ENCODE assay signal across 11 mouse cellular contexts in the genomic region with DNA sequence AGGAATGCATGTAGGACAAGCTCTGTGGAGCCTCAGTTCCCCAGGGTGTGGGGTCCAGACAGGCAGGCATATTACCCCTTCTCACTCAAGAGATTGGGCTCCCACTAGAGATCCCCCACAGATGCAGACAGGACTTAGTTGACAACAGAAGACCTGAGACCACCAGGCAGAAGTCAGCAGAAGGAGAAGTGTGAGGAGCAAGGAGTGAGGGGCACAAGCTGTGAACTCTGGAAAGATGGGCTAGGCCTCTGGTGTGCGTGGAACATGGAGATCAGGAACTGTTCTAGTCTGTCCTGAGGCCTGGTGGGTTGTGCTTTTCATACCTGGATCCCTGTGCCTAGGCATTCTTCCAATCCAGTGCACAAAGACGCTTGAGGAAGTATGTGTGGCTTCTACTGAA.
"Had no signal": no experiment of that assay in that cellular context is flagged by ENCODE, and none has a peak within 500 bp of the region (broad histone marks: within the 10 kb centered on the region; RNA-seq: fewer than 3 reads in every experiment).

No protein-coding gene starts in this region.

- H3K9ac ChIP-seq: limb, embryonic 15.5 days; liver, embryonic 13.5 days had no signal

- H3K36me3 ChIP-seq: limb, embryonic 15.5 days; liver, embryonic 13.5 days had no signal

- DNase-seq: kidney, adult 9 months; kidney, postnatal 14 days; kidney, postnatal 4 days; liver, embryonic 13.5 days; lung, adult 2 months; lung, postnatal 14 days; lung, postnatal 4 days; midbrain, embryonic 14.5 days; thymus, postnatal 25 days had no signal

- H3K4me3 ChIP-seq: limb, embryonic 15.5 days; liver, embryonic 13.5 days had no signal

- H3K9me3 ChIP-seq: limb, embryonic 15.5 days; liver, embryonic 13.5 days had no signal

- H3K4me1 ChIP-seq: limb, embryonic 15.5 days had no signal

- H3K4me2 ChIP-seq: limb, embryonic 15.5 days; liver, embryonic 13.5 days; midbrain, embryonic 11.5 days had no signal

- H3K27ac ChIP-seq: limb, embryonic 15.5 days; liver, embryonic 13.5 days had no signal
